Mouse (Mus musculus) limb, embryonic 14.5 days (tissue): Measurements from ENCODE around the gene Tas2r108. TPM values are rescaled to one million over a fixed set of nuclear protein-coding genes. Genes with fewer than 3 reads are reported as not detected.

ENCODE experiments used
- ATAC-seq: fragments of 200-750 bp; cut with Nextera tagmentation; 2 replicates; pipeline ENCODE4 v1.8.0; 2017; ENCODE audit warnings: low read depth, moderate number of reproducible peaks, moderate TSS enrichment; ENCODE audit not compliant: low FRiP score
- DNase-seq: peaks from one replicate; pipeline ENCODE4 v3.0.0-alpha.2; 2015; ENCODE audit warnings: low spot score
- H3K27ac ChIP-seq: fragments of 300-500 bp; sonication (generic); replicated peaks from 2 replicates; pipeline ENCODE4 v1.5.1; 2014; ENCODE audit warnings: low read depth, mild to moderate bottlenecking, low read length, moderate library complexity, mixed read lengths
- H3K27me3 ChIP-seq: fragments of 300-500 bp; sonication (generic); 2 replicates; pipeline ENCODE4 v1.6.1; 2014; ENCODE audit warnings: low read length, mixed read lengths; ENCODE audit not compliant: control insufficient read depth, insufficient read depth
- H3K36me3 ChIP-seq: fragments of 300-500 bp; sonication (generic); 2 replicates; pipeline ENCODE4 v1.6.1; 2014; ENCODE audit warnings: mild to moderate bottlenecking, low read length, moderate library complexity, mixed read lengths; ENCODE audit not compliant: control insufficient read depth, insufficient read depth
- H3K4me1 ChIP-seq: fragments of 300-500 bp; sonication (generic); 2 replicates; pipeline ENCODE4 v1.6.1; 2014; ENCODE audit warnings: antibody characterized with exemption, low read length, mixed read lengths; ENCODE audit not compliant: control insufficient read depth, insufficient read depth
- H3K4me2 ChIP-seq: fragments of 300-500 bp; sonication (generic); replicated peaks from 2 replicates; pipeline ENCODE4 v1.6.1; 2014; ENCODE audit warnings: low read depth, mild to moderate bottlenecking, low read length, moderate library complexity; ENCODE audit not compliant: severe bottlenecking
- H3K4me3 ChIP-seq: fragments of 300-500 bp; sonication (generic); replicated peaks from 2 replicates; pipeline ENCODE4 v1.5.1; 2014; ENCODE audit warnings: low read length
- H3K9ac ChIP-seq: fragments of 300-500 bp; sonication (generic); 2 replicates; pipeline ENCODE4 v1.6.1; 2014; ENCODE audit warnings: mild to moderate bottlenecking, low read depth, low read length, moderate library complexity; ENCODE audit not compliant: severe bottlenecking
- H3K9me3 ChIP-seq: fragments of 300-500 bp; sonication (generic); 2 replicates; pipeline ENCODE4 v1.6.1; 2016; ENCODE audit warnings: low read length; ENCODE audit not compliant: control insufficient read depth
- POLR2A ChIP-seq: fragments of 200-500 bp; IDR thresholded peaks from 2 replicates; pipeline ENCODE4 v1.8.0; 2012; ENCODE audit warnings: inconsistent platforms, mild to moderate bottlenecking, moderate library complexity, borderline replicate concordance; ENCODE audit not compliant: insufficient read depth, insufficient read length; ENCODE audit errors: extremely low read depth
- WGBS: fragments of 180-500 bp; shearing (Covaris S2); extraction: QIAGEN DNeasy Blood & Tissue Kit; methylation state at CpG from one replicate; pipeline ENCODE4 v1.1.7; 2014; 5-methylcytosine and 5-hydroxymethylcytosine counted together
- polyA plus RNA-seq, 2 experiments: library from polyadenylated mRNA; depleted of rRNA in 1 of 2; stranded (reverse) in 1 of 2; unstranded in 1 of 2; fragments of >200 nt; fragmentation: Nextera tagmentation in 1 of 2; extraction: Ambion mirVana in 1 of 2; gene quantifications; 2 replicates each; pipeline versions ENCODE4 v1.2.1 to v1.2.3; 2012 to 2014

The Tas2r108 gene
- polyA plus RNA-seq (2012; rRNA removed), result 0.06 and 0.09 TPM in 2 replicates
- polyA plus RNA-seq (2014; fragmentation: Nextera tagmentation; extraction: Ambion mirVana), result 0.18 TPM in 1 of 2 replicates, not detected in the other

DNA sequence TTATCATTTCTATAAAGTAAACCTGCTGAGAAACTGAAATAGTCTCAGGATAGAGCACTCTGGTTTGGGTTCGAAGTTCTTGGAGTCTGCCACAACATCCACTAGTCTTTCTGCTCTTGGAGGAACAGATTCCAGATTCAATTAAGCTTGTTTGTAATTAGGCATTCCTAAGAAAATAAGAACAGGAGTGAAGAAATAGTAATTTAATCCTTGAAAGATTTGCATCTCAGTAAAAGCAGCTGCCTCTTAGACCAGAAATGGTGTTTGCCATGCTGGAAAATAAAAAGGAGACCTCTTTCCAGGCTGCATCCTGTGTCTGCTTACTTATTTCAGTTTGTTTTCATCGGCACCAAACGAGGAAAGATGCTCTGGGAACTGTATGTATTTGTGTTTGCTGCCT is at the start of gene Tas2r108:
Tas2r108 (plus strand) TSS at position 301 of the 400 bp plus-strand sequence.
- no peak within 1 kb of the TSS for H3K27ac ChIP-seq
- WGBS, result 93% methylated on average over 3 of the region's 3 CpGs
- H3K4me3 ChIP-seq, result no peak within 1 kb of the TSS
- H3K9ac ChIP-seq, result no peak within 1 kb of the TSS
- ATAC-seq (no peak), DNase-seq (no peak)
- H3K36me3 ChIP-seq, result no peaks in the 10 kb centered on the region
- no peak within 1 kb of the TSS for H3K4me2 ChIP-seq
- H3K27me3 ChIP-seq, result no peaks in the 10 kb centered on the region
- no peak for TF ChIP-seq POLR2A
- no peaks in the 10 kb centered on the region for H3K4me1 ChIP-seq
- H3K9me3 ChIP-seq, result no peaks in the 10 kb centered on the region

DNA sequence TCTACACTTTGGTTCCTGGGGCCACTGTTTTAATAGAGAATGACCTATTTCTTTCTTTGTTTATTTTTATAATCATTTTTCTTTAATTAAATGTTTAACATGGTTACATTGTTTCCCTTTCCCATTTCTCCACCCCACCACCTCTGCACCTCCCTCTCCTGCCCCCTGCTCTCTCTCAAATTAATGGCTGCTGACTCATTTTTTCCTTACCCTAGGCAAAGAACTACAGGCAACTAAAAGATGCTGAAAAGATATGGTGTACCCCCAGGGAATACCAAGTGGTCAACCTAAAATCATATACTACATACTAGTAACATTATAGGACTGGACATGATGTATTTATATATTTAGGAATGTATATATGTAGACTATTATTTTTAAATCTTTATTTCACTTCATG is 44.7 kb upstream of the Tas2r108 start:
- no peak for TF ChIP-seq POLR2A
- Histone ChIP-seq H3K4me2 (no peak overlapping the region), H3K36me3 (no peaks in the 10 kb centered on the region), H3K27me3 (no peaks in the 10 kb centered on the region), H3K9me3 (no peaks in the 10 kb centered on the region), H3K9ac (no peak overlapping the region), H3K27ac (no peak overlapping the region), H3K4me3 (no peak overlapping the region), H3K4me1 (no peaks in the 10 kb centered on the region)
- DNase-seq (no peak), ATAC-seq (no peak)

DNA sequence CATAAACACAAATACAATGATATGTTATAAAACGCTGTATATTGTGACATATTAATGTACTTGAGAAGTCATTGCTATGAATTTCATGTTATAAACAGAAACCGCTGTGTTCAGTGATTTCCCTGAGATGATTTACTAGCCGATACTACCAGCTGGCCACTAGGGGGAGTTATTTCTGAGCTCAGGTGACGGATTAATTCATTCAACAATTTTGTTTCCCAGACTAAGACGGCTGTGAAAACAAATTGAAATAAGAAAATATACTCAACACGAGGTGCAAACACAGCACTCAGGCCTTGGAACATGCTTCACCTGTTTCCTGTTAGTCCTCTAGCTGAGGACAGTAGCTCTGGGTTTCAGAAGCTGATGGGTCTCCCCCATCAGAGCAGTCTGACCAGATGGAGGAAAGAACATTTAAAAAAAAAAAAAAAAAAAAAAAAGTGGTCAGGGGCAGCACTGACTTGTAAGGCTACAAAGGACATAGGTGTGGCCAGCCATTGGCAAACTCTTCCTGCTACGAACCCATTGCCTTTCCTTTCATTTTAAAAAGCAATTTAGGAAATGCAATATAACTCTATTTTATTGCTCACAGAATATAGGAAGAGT is 38.8 kb upstream of the Tas2r108 start:
- no peak for DNase-seq
- Histone ChIP-seq H3K4me3 (no peak overlapping the region), H3K4me2 (no peak overlapping the region), H3K9me3 (no peaks in the 10 kb centered on the region), H3K36me3 (no peaks in the 10 kb centered on the region), H3K27ac (no peak overlapping the region), H3K4me1 (no peaks in the 10 kb centered on the region), H3K9ac (no peak overlapping the region), H3K27me3 (no peaks in the 10 kb centered on the region)
- ATAC-seq, result no peak
- no peak for TF ChIP-seq POLR2A
- 25% methylated on average over 7 of the region's 7 CpGs for WGBS

DNA sequence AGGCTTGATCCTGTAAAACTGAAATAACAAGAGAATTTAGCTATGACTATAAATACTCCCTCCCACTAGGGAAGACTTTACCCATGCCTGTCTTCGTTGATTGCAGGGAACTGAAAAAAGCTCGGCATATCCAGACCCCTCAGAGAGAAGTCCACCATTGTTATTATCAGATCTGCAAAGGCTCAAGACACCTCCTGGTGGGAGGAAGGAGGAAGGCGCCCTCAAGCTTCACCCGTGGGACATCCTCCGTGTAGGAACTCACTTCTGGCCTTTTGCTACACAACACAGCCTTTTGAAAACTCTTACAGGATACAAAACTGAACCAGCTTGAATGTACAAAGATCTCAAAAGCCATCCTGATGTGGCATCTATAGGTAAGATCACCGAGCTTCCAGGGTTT is 27.6 kb upstream of the Tas2r108 start:
- no peaks in the 10 kb centered on the region for H3K36me3 ChIP-seq
- H3K4me1 ChIP-seq, result no peaks in the 10 kb centered on the region
- H3K27ac ChIP-seq, result no peak overlapping the region
- DNase-seq (no peak), ATAC-seq (no peak)
- no peak overlapping the region for H3K4me2 ChIP-seq
- H3K9me3 ChIP-seq, result no peaks in the 10 kb centered on the region
- TF ChIP-seq POLR2A, result no peak
- WGBS, result 53% methylated on average over 6 of the region's 6 CpGs
- H3K4me3 ChIP-seq, result no peak overlapping the region
- H3K9ac ChIP-seq, result no peak overlapping the region
- H3K27me3 ChIP-seq, result no peaks in the 10 kb centered on the region

DNA sequence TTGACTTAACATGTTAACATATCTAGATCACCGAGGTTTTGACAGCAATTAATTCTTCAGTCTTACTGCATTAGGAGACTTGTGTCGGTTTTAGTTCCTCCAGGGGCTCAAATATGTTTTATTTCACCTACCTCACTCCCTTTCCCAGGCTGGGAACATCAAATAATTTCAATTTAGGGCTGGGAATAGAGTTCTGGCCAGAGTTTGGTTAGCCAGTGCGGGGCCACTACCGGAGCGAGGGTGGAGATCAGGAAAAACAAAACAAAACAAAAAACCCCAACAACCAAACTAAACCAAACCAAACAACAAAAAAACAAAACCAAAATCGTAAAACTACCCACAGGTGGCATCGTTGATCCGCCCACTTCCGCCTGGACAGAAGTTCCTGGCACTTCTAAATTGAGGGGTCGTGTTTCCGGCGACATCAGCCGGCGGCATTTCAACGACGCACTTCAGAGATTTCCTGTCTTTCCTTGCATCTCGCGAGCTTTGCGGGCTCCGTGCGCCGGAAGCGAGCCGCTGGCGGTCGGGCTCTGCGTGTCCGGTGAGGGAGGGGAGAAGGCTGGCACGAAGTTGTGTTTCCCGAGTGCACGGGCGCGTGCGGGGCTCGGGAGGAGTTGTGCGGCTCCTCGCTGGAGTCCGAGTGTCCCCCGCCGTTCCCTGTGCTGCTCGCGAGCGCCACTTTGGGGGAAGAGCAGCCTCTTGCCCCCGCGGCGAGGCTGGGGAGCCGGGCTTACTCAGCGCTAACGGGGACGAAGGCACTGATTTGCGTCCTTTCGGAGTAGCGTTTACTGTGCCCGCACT is 22.2 kb upstream of the Tas2r108 start, which contains the start of gene Ssbp1:
Ssbp1 (plus strand) TSS at position 437 of the 804 bp plus-strand sequence.
- DNase-seq (peak; percentile 95), ATAC-seq (peak; percentile 97)
- no peaks in the 10 kb centered on the region for H3K27me3 ChIP-seq
- H3K9me3 ChIP-seq, result no peaks in the 10 kb centered on the region
- under 1% methylated on average over 53 of the region's 54 CpGs for WGBS
- H3K36me3 ChIP-seq, result peaks cover 30% of the 10 kb centered on the region
- TF ChIP-seq POLR2A, result peak; percentile 99
- H3K4me3 ChIP-seq, result peak within 1 kb of the TSS; percentile 67
- peak within 1 kb of the TSS; percentile 98 for H3K27ac ChIP-seq
- peak within 1 kb of the TSS; percentile 92 for H3K9ac ChIP-seq
- H3K4me1 ChIP-seq, result peaks cover 4% of the 10 kb centered on the region; the same call in 1 of the 2 replicates
- peak within 1 kb of the TSS; percentile 88 for H3K4me2 ChIP-seq
